Mouse (Mus musculus): ENCODE results near the gene Ganab.
"Not testable (repeated sequence)": the region's sequence is repeated elsewhere in the genome, so short reads cannot be mapped to it uniquely, and the experiment has no call there.

Ganab gene

DNA sequence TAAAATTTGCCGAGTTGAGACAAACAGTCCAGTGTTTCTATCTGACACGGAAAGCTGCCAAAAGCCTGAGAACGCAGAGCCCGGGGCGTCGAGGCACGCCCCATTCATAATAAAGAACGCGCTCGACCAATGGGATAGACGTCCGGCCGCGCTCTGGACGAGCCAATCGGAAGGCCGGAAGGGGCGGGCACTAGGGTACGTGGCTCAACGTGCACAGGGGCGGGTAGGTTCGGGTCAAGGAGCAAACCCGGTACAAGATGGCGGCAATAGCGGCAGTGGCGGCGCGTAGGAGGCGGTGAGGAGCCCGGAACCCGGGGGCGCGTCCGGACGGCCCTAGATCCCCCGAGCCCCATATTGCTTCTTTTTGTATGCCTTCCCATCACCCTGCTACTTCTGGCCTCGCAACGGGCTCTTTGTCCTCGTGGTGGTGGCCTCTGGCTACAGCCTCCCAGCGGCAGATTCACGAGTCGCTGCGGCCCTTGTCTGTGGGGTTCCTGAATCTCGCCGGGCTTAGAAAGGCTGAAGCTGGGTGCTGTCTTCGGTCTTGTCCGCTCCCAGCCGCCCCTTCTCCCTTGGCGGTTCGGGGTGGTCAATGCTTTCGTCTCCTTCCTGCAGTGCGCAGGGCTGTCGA is at the start of gene Ganab:
Gene Ganab (plus strand): TSS at position 207 of the 631 bp plus-strand sequence.
- peak; percentile 96 for DNase-seq (ENCODE audit: low spot score)

GRCm38 (mm10) chr19:8848356-8848755 is 49.5 kb upstream of the Ganab start:
- DNase-seq (ENCODE audit: low spot score) = no peak

DNA sequence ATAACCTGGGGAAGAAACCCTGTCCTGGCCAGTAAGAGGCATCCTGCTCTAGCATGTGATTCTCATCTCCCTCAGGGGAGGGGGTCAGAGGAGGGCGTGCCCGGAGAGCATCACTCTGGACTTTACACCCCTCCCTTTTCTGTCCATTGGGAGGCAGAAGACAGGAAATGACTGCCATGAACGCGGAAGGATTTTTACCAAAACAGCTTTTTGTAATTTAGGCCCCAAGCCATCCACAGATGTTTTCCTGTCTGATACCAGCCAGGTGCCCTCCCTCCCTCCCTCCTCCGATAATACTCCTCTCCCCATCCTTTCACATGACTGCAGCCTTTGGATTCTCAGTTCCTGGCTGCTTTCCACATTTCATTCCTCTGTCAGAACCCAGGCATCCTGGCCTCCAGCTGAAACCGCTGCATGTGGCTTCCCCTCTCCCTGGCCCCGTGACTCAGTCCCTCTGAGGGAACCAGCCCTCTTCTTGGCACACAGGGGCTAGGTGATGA is 47.4 kb upstream of the Ganab start, which contains the start of gene Lrrn4cl:
Gene Lrrn4cl (plus strand): TSS at position 367 of the 500 bp plus-strand sequence.
- DNase-seq (ENCODE audit: low spot score) = peak; percentile 77

DNA sequence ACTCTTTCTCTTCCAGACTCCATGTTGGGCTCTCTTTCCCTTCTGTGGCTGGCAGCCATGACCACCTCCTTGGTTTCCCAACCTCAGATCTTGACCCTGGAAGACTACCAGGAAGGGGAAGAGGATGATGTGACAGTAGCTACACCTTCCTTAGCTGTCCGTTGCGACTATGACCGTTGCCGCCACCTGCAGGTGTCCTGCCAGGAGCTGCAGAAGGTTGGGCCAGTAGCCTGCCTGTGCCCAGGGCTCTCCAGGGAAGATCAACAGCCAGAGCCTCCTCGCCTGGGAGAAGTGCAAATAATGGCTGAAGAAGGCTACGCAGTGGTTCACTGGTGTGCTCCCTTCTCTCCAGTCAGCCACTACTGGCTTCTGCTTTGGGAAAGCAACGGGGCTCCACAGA is 46.2 kb upstream of the Ganab start:
- DNase-seq (ENCODE audit: low spot score) = no peak

DNA sequence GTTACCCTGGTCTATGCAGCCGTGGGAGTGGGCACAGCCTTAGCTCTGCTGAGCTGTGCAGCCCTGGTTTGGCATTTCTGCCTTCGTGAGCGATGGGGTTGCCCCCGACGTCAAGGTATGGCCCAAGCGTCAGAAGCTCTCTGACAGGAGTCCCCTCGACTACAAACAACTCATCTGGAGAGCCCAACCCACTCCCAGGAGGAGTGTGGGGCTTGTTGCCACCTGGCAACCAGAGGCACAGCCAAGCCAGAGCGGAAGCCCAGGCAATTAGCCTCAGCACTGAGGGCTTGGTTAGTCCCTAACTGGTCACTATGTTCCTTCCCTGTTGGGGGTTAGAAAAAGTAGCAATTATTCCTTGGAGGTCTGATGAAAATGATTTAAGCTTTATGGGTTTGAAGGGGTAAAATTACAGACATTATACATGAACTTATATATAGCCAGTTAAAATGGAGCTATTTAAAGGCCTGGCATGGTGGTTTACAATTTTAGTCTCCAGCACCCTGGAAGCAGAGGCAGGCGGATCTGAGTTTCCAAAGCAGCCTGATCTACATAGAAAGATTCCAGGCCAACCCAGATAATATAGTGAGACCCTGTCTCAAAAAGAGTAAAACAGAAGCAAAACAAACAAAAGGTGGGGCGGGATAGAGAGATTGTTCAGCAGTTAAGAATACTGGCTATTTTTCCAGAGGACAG is 45.5 kb upstream of the Ganab start:
- no peak for DNase-seq (ENCODE audit: low spot score)

- no peak for DNase-seq (ENCODE audit: low spot score)
Measured at GRCm38 (mm10) chr19:8853117-8853516, 44.8 kb upstream of the Ganab start.

DNA sequence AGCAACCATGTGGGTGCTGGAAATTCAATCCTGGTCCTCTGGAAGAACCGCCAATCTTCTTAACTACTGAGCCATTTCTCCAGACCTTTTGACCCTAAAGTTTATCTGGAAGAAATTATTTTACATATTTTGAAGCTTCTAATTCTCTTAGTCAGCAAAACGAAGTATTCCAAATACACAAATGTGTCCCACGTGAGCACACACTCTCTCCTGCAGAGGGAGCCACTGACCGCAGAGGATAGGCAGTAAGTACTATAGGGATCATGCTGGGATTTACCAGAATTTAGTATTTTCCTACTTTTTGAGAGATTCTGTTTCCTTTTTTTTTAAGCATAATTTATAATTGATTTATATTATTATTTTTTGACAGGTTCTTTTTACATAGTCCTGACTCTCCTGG is 40.2 kb upstream of the Ganab start:
- DNase-seq (ENCODE audit: low spot score) = no peak

DNA sequence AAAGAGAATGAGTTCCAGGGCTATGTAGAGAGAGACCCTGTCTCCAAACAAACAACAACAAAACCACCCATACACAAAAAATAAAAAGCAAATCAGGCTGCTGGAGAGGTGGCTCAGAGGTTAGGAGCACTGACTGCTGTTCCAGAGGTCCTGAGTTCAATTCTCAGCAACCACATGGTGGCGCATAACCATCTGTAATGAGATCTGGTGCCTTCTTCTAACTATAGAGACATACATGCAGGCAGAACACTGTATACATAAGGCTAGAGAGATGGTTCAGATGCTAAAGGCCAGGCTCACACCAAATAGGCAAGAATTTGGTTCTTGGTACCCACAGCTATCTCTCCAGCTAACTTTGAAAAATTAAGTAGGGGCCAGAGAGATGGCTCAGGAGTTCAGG is 38.9 kb upstream of the Ganab start:
- DNase-seq (ENCODE audit: low spot score) = no peak

DNA sequence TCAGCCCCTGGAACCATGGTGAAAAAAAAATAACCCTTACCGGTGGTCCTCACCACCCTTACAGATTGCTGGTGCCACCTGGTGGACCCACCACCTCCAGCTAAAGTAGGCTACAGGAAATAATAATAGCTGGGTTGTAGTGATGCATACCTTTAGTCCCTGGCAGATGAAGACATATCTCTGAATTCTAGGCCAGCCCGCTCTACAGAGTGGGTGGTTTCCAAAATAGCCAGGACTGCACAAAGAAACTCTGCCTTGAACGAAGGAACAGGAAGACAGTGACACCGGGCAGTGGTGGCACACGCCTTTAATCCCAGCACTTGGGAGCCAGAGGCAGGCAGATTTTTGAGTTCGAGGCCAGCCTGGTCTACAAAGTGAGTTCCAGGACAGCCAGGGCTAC is 33.6 kb upstream of the Ganab start:
- no peak for DNase-seq (ENCODE audit: low spot score)

GRCm38 (mm10) chr19:8870381-8870780 is 27.5 kb upstream of the Ganab start:
- DNase-seq (ENCODE audit: low spot score) = not testable (repeated sequence)

DNA sequence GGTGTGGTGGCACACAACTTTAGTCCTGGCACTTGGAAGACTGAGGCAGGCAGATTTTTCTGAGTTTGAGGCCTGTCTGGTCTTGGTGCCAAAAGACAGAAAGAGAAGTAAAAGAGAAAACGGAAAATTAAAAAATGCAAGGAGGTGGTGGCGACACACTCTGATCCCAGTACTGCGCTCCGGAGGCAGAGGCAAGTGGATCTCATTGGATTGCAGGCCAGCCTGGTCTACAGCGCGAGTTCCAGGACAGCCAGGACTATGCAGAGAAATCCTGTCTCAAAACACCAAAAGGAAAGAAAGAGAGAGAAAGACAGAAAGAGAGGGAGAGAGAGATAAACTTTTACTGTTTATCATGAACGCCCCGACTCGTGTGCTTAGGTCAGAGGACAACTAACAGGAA is 27.0 kb upstream of the Ganab start:
- no peak for DNase-seq (ENCODE audit: low spot score)

- peak; percentile 99 for DNase-seq (ENCODE audit: low spot score)
Measured at GRCm38 (mm10) chr19:8871267-8872186, 26.3 kb upstream of the Ganab start, which contains the start of gene Ubxn1. Gene Ubxn1, plus strand, starts transcription at chr19:8871496.

DNA sequence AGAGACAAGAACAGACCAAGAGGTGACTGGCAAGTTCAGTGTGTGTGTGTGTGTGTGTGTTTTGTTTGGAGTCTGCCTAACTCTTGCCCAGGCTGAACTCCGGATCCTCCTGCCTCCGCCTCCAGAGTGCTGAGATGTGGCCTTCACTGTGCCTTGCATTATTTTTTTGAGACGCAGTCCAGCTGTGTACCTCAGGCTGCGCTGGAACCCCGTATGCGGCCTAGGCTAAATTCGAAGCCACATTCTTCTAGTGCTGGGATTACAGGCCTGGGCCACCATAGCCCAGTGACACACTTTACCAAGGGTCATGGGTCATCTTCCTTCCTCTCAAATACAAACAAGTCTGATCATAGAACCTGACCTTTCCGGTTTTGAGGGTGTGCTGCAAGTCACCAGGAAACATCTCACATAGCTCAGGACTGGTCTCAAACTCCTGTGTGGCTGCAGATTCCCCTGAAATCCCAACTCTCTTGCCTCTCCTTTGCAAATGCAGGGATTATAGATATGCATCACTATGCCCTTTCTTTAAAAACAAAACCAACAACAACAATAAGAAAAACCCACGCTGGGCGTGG is 25.5 kb upstream of the Ganab start:
- DNase-seq (ENCODE audit: low spot score) = peak; percentile 68

DNA sequence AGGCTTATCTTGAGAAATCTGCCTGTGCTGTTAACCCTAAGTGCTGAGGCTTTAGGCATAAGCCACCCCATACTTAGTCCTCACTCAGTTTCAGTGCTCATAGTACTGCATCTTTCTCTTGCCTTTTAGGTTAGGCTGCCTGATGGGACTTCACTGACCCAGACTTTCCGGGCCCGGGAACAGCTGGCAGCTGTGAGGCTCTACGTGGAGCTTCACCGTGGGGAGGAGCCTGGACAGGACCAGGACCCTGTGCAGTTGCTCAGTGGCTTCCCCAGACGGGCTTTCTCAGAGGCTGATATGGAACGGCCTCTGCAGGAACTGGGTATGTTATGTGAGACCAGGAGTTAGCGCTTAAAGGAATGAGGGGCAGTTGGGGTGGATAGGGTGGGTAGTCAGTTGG is 22.8 kb upstream of the Ganab start:
- DNase-seq (ENCODE audit: low spot score) = no peak

GRCm38 (mm10) chr19:8880311-8881033 is 17.4 kb upstream of the Ganab start, which contains the start of gene Uqcc3:
Gene Uqcc3, minus strand, starts transcription at chr19:8880923.
- DNase-seq (ENCODE audit: low spot score) = peak; percentile 89

- DNase-seq (ENCODE audit: low spot score) = no peak
Measured at GRCm38 (mm10) chr19:8881034-8881392, 16.9 kb upstream of the Ganab start.

GRCm38 (mm10) chr19:8883616-8884015 is 14.3 kb upstream of the Ganab start, which contains the start of the genes Lbhd1 and Gm49403:
Gene Lbhd1, plus strand, starts transcription at chr19:8883732.
Gene Gm49403, plus strand, starts transcription at chr19:8883930.
- no peak for DNase-seq (ENCODE audit: low spot score)

DNA sequence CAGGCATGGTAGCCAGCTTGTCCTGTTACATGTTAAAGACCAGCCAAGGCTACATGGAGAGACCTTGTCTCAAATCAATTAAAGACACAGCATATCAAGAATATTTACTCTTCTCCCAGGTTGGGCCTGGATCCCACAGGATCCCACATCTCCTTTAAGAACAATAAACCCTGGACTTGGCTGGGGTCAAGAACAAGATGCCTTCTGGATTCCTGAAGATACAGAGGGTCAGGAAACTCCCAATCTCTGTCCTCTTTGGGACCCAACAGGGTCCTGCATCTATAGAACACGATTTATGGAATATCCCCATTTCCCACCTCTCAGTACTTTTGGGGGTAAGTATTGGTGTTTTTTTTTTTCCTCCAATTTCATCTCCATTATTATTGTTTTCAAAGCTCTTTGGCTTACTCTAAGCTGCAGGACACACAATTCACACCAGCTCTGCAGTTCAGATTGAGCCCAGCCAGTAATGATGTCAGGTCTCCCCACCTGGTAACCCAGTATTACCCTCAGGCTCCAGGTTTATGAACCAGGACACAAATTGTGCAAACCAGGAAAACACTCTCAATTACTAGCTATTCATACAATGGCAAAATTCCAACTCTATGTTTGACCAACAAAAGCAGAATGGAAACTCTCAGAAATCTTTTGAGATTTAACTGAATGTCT is 10.8 kb upstream of the Ganab start:
- no peak for DNase-seq (ENCODE audit: low spot score)

- DNase-seq (ENCODE audit: low spot score) = no peak
Measured at GRCm38 (mm10) chr19:8887585-8888463, 10.0 kb upstream of the Ganab start.
